ENCODE assay signal across 19 mouse cellular contexts in the genomic region with DNA sequence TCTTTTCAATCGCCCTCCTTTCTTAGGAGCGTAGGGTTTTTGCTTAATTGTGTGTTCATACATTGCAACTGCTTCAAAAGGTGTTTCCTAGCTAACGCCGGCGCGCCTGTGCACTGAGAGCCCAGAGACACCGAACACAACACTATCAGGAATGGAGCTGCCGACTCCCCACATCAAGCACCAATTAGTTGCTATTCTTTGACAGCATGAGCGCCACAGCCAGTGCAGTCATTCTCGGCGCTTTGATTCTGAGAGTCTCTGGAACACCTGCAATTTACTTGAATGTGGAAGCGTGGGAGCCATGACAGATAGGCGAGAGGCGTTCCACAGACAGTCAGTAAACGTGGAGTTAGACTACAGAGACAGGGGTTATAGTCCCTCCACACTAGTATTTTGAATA. TPM values are rescaled to one million over a fixed set of nuclear protein-coding genes. Genes with fewer than 3 reads are reported as not detected.
DNase-seq lines count a peak whose midpoint lies in the region; ATAC-seq and TF ChIP-seq lines count a peak whose summit lies in the region.
"Had no signal": no experiment of that assay in that cellular context is flagged by ENCODE, and none has a peak within 500 bp of the region (broad histone marks: within the 10 kb centered on the region; RNA-seq: fewer than 3 reads in every experiment).

No protein-coding gene starts in this region.

- no peaks in the 10 kb centered on the region for H3K36me3 ChIP-seq in heart, embryonic 10.5 days
- H3K36me3 ChIP-seq in heart, embryonic 12.5 days = no peaks in the 10 kb centered on the region
- no peaks in the 10 kb centered on the region for H3K36me3 ChIP-seq in midbrain, embryonic 11.5 days (ENCODE audit: control insufficient read depth, insufficient read depth, low read length)
- no peaks in the 10 kb centered on the region for H3K36me3 ChIP-seq in midbrain, postnatal 0 days (ENCODE audit: insufficient read depth, low read length)
- no peaks in the 10 kb centered on the region for H3K36me3 ChIP-seq in forebrain, embryonic 16.5 days (ENCODE audit: control insufficient read depth, insufficient read depth)
- H3K36me3 ChIP-seq: hindbrain, embryonic 12.5 days; liver, embryonic 13.5 days had no signal

- no peak for DNase-seq in heart, embryonic 10.5 days (ENCODE audit: low spot score)
- DNase-seq in midbrain, embryonic 11.5 days (ENCODE audit: low spot score, missing footprints) = peak; percentile 26
- DNase-seq in midbrain, postnatal 0 days (ENCODE audit: low spot score) = no peak
- no peak for DNase-seq in thymus, postnatal 0 days (ENCODE audit: low spot score)
- DNase-seq: cerebellum, adult 9-10 months; liver, embryonic 13.5 days; thymus, adult 18-20 months had no signal

- peaks cover 13% of the 10 kb centered on the region; the same call in 1 of the 2 replicates for H3K27me3 ChIP-seq in heart, embryonic 10.5 days (ENCODE audit: insufficient read depth, poor library complexity, severe bottlenecking)
- no peaks in the 10 kb centered on the region for H3K27me3 ChIP-seq in heart, embryonic 12.5 days (replicated peaks)
- H3K27me3 ChIP-seq in midbrain, embryonic 11.5 days (ENCODE audit: control insufficient read depth, insufficient read depth, low read length) = no peaks in the 10 kb centered on the region
- no peaks in the 10 kb centered on the region for H3K27me3 ChIP-seq in midbrain, postnatal 0 days (ENCODE audit: insufficient read depth, low read length)
- no peaks in the 10 kb centered on the region for H3K27me3 ChIP-seq in forebrain, embryonic 16.5 days (replicated peaks; ENCODE audit: control insufficient read depth, insufficient read depth, low read length)
- H3K27me3 ChIP-seq: hindbrain, embryonic 12.5 days; liver, embryonic 13.5 days had no signal

- H3K9me3 ChIP-seq in heart, embryonic 10.5 days = no peaks in the 10 kb centered on the region
- no peaks in the 10 kb centered on the region for H3K9me3 ChIP-seq in heart, embryonic 12.5 days (replicated peaks)
- no peaks in the 10 kb centered on the region for H3K9me3 ChIP-seq in midbrain, embryonic 11.5 days (ENCODE audit: control insufficient read depth, low read length)
- no peaks in the 10 kb centered on the region for H3K9me3 ChIP-seq in midbrain, postnatal 0 days (ENCODE audit: low read length)
- H3K9me3 ChIP-seq in forebrain, embryonic 16.5 days (ENCODE audit: control insufficient read depth, low read length) = no peaks in the 10 kb centered on the region
- H3K9me3 ChIP-seq: hindbrain, embryonic 12.5 days; liver, embryonic 13.5 days had no signal

- peaks cover 8% of the 10 kb centered on the region for H3K4me1 ChIP-seq in heart, embryonic 10.5 days
- peaks cover 11% of the 10 kb centered on the region for H3K4me1 ChIP-seq in heart, embryonic 12.5 days (replicated peaks)
- H3K4me1 ChIP-seq in midbrain, embryonic 11.5 days (ENCODE audit: control insufficient read depth, insufficient read depth, low read length) = no peaks in the 10 kb centered on the region; the same call in 1 of the 2 replicates
- H3K4me1 ChIP-seq in midbrain, postnatal 0 days (ENCODE audit: insufficient read depth, low read length) = no peaks in the 10 kb centered on the region
- peaks cover 6% of the 10 kb centered on the region for H3K4me1 ChIP-seq in forebrain, embryonic 16.5 days (replicated peaks; ENCODE audit: control insufficient read depth, insufficient read depth, low read length)
- H3K4me1 ChIP-seq in olfactory bulb, adult 2 months (ENCODE audit: control insufficient read depth, insufficient read depth, low read length) = peaks cover 20% of the 10 kb centered on the region
- H3K4me1 ChIP-seq: liver, embryonic 13.5 days had no signal

- H3K4me2 ChIP-seq in heart, embryonic 12.5 days = no peak overlapping the region
- H3K4me2 ChIP-seq in midbrain, embryonic 11.5 days = no peak overlapping the region
- H3K4me2 ChIP-seq in midbrain, postnatal 0 days (ENCODE audit: low read depth, low read length, poor library complexity, severe bottlenecking) = no peak overlapping the region
- no peak overlapping the region for H3K4me2 ChIP-seq in forebrain, embryonic 16.5 days (ENCODE audit: low read length)
- H3K4me2 ChIP-seq: hindbrain, embryonic 12.5 days; liver, embryonic 13.5 days had no signal

- H3K4me3 ChIP-seq in heart, embryonic 10.5 days = no peak overlapping the region
- no peak overlapping the region for H3K4me3 ChIP-seq in heart, embryonic 12.5 days
- H3K4me3 ChIP-seq in midbrain, embryonic 11.5 days (ENCODE audit: low read depth, low read length) = no peak overlapping the region
- H3K4me3 ChIP-seq in midbrain, postnatal 0 days (ENCODE audit: low read depth, low read length) = no peak overlapping the region
- H3K4me3 ChIP-seq in forebrain, embryonic 16.5 days (replicated peaks; ENCODE audit: low read length) = no peak overlapping the region
- H3K4me3 ChIP-seq in olfactory bulb, adult 2 months (ENCODE audit: insufficient read depth, low read depth, low read length) = no peak overlapping the region
- H3K4me3 ChIP-seq: hindbrain, embryonic 12.5 days; liver, embryonic 13.5 days had no signal

- 90% methylated on average over 15 of the region's 15 CpGs for WGBS in heart, embryonic 10.5 days
- 86% methylated on average over 15 of the region's 15 CpGs for WGBS in heart, embryonic 12.5 days
- WGBS in midbrain, embryonic 11.5 days = 92% methylated on average over 15 of the region's 15 CpGs
- WGBS in midbrain, postnatal 0 days = 84% methylated on average over 15 of the region's 15 CpGs
- WGBS in forebrain, embryonic 16.5 days = 67% methylated on average over 15 of the region's 15 CpGs
- WGBS in olfactory bulb, adult 2 months = 44% methylated on average over 15 of the region's 15 CpGs

- no peak overlapping the region for H3K9ac ChIP-seq in heart, embryonic 12.5 days
- H3K9ac ChIP-seq in midbrain, embryonic 11.5 days (ENCODE audit: low read length) = no peak overlapping the region
- no peak overlapping the region for H3K9ac ChIP-seq in midbrain, postnatal 0 days (replicated peaks; ENCODE audit: low read length, poor library complexity, severe bottlenecking)
- H3K9ac ChIP-seq in forebrain, embryonic 16.5 days (replicated peaks; ENCODE audit: low read depth, low read length) = no peak overlapping the region
- H3K9ac ChIP-seq: hindbrain, embryonic 12.5 days; liver, embryonic 13.5 days had no signal

- 0 out of 2 replicates have a peak overlapping the region, but pooled peaks have one; percentile 22 for H3K27ac ChIP-seq in heart, embryonic 10.5 days
- no peak overlapping the region for H3K27ac ChIP-seq in heart, embryonic 12.5 days (ENCODE audit: poor library complexity, severe bottlenecking)
- H3K27ac ChIP-seq in midbrain, embryonic 11.5 days (ENCODE audit: low read depth, low read length) = no peak overlapping the region
- no peak overlapping the region for H3K27ac ChIP-seq in midbrain, postnatal 0 days (ENCODE audit: low read depth, low read length)
- no peak overlapping the region for H3K27ac ChIP-seq in forebrain, embryonic 16.5 days (ENCODE audit: low read length)
- H3K27ac ChIP-seq in olfactory bulb, adult 2 months (ENCODE audit: insufficient read depth, low read depth, low read length) = peak overlapping the region; percentile 90
- H3K27ac ChIP-seq: hindbrain, embryonic 12.5 days; liver, embryonic 13.5 days had no signal

- no peak for ATAC-seq in heart, embryonic 12.5 days (ENCODE audit: insufficient number of reproducible peaks, low FRiP score)
- ATAC-seq in midbrain, embryonic 11.5 days (ENCODE audit: low FRiP score) = no peak
- ATAC-seq in midbrain, postnatal 0 days (ENCODE audit: low FRiP score) = no peak
- 0 out of 2 replicates have a peak, but pooled peaks have one; percentile 26 for ATAC-seq in forebrain, embryonic 16.5 days
- ATAC-seq: CD4-positive, CD25-positive, alpha-beta regulatory T cell, adult 4 months had no signal

- no peak for TF ChIP-seq CTCF in midbrain, postnatal 0 days (IDR thresholded peaks at IDR 0.05)
- no peak for TF ChIP-seq CTCF in olfactory bulb, adult 2 months (IDR thresholded peaks at IDR 0.05; ENCODE audit: insufficient read depth, low read depth, low read length)

- TF ChIP-seq POLR2A in olfactory bulb, adult 2 months (IDR thresholded peaks at IDR 0.05; ENCODE audit: insufficient read depth, low read depth, low read length) = no peak

RNA-seq across cellular contexts. Expression of gene Lrrc30, which starts 4.0 kb away (rescaled TPM):
- polyA plus RNA-seq in heart, embryonic 10.5 days (2016; fragmentation: Nextera tagmentation; extraction: Ambion mirVana) = 0.08 TPM in 1 of 2 replicates, not detected in the other
- polyA plus RNA-seq in heart, embryonic 12.5 days (2016; fragmentation: Nextera tagmentation; extraction: Ambion mirVana) = 0.13 TPM in 1 of 2 replicates, not detected in the other
- polyA plus RNA-seq in midbrain, embryonic 11.5 days (2014; fragmentation: Nextera tagmentation; extraction: Ambion mirVana) = not detected in 2 replicates
- not detected in 2 replicates for total RNA-seq in midbrain, postnatal 0 days (2014; rRNA removed)
- polyA plus RNA-seq in midbrain, postnatal 0 days (2015; fragmentation: Nextera tagmentation; extraction: Ambion mirVana) = not detected in 2 replicates
- polyA plus RNA-seq in forebrain, embryonic 16.5 days (2015; fragmentation: Nextera tagmentation; extraction: Ambion mirVana) = not detected in 2 replicates
- not detected in 2 replicates for polyA plus RNA-seq in olfactory bulb, adult 2 months (2012; ENCODE audit: insufficient read depth, insufficient read length, low replicate concordance, missing spikeins)
- not detected in 2 replicates for polyA plus RNA-seq in thymus, postnatal 0 days (2015; fragmentation: Nextera tagmentation; extraction: Ambion mirVana)
- total RNA-seq: layer of hippocampus, adult 18-20 months; left cerebral cortex, adult 8-10 months; megakaryocyte progenitor cell, adult 5-6 weeks; MEL had no signal
- polyA plus RNA-seq: CD4-positive, CD25-positive, alpha-beta regulatory T cell, adult 4 months; gonadal fat pad, adult 2 months; hindbrain, embryonic 12.5 days; intestine, embryonic 14.5 days; liver, embryonic 13.5 days; lung, embryonic 16.5 days had no signal

Comparison
In these comparisons a context has a peak if more than half of its experiments do, and no peak if none do; other contexts are left out.
1. H3K27ac ChIP-seq: peak in heart, embryonic 10.5 days (single experiment) and olfactory bulb, adult 2 months (single experiment); none in heart, embryonic 12.5 days (single experiment), midbrain, embryonic 11.5 days (single experiment), midbrain, postnatal 0 days (single experiment) and forebrain, embryonic 16.5 days (single experiment).